Mouse (Mus musculus) heart, adult 9 months (tissue): ENCODE measurements around the gene Il22ra1.
"Not testable (repeated sequence)": the region's sequence is repeated elsewhere in the genome, so short reads cannot be mapped to it uniquely, and the experiment has no call there.

Experiments used
- DNase-seq, 2 experiments: peaks; one replicate each; pipeline ENCODE4 v3.0.0; 2022; ENCODE audit warnings: low spot score in 2 of 2

The Il22ra1 gene

DNA sequence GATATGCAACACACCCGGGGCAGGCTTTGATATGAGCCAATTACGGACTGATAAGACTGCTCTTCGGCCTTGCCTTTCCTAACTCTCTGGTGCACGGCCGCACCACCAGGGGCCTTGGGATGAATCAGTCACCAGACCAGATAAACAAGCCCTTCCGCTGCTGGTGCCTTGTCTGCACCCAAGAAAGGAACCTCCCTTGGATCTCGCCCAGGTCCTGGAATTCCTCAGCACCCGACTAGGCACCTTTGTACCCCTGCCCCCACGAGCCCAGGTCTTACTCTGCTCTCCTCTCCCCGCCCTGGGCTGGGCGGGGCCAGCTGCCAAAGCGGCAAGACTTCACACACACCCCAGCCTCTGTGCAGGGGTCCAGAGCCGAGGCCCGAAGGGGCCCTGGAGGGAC, at the start of gene Il22ra1:
Gene Il22ra1, plus strand, starts transcription at position 356 of the 400 bp plus-strand sequence.
- no peak for DNase-seq

DNA sequence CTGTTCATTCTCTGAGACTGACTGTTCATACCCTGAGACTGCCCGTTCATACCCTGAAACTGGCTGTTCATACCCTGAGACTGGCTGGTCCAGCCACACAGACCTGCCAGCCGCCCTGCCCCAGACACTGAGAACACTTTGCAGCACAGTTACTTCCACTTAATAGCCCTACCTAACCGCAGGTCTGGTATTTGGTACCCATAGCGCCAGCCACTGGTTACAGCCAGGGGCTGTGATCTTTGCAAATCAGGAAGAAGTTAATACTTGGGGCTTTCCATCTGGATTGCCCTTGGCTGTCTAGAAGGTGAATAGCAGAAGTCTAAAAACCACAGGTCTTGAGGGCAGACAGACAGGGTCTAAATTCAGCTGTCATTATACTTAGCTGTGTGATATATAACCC, 48.7 kb upstream of the Il22ra1 start:
- no peak for DNase-seq

DNA sequence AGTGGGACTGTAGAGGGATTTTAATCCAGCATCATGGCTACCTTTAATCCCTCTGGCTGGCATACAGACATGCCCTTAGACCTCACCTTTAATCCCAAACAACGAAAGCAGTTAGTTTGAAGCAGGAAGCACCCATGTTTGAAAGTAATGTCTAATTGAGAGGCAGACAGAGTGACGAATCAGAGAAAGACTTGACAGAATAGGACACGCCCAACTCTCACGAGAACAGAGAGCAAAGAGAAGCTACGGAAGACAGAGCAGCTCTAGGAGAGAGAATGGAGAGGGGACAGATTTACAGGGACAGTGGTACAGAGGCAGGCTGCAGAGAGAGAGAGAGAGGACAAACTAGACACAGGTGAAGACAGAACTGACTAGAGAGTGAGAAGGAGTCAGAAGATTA, 46.2 kb upstream of the Il22ra1 start:
- DNase-seq, result no peak

DNA sequence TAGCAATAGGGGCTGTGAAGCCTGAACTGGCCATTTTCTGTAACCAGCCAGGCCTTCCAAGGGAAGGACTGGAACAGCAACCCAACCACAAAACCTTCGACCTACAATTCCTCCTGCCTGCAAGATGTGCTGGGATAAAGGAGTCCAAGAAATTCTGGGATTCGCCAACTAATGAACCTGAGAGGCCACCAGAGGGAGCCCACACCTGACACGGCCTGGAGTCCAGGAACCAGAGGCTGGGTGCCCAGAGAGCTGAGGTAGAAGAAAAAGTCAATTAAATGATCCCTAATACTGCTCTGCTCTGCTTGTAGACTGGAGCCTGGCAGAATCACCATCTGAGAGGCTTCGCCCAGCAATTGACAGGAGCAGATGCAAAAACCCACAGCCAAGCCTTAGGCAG, 44.4 kb upstream of the Il22ra1 start:
- DNase-seq, result no peak

DNA sequence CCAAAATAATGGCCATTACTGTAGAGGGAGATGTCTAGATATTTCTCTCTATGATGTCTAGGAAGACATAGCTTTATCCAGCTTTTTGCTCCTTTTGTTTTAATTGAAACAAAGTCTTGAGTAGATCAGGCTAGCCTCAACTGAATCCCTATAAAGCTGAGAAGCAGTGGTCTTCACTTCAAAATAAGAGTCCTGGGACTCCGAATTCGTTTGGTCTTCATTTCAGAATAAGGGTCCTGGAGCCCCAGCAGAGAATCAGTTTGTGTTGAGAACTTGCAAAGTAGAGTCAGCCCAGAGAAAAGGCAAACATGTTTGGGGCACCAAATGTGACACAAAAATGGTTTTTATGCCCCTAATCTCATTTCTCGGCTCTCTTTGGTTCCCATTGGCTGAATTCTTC, 43.2 kb upstream of the Il22ra1 start:
- no peak for DNase-seq

DNA sequence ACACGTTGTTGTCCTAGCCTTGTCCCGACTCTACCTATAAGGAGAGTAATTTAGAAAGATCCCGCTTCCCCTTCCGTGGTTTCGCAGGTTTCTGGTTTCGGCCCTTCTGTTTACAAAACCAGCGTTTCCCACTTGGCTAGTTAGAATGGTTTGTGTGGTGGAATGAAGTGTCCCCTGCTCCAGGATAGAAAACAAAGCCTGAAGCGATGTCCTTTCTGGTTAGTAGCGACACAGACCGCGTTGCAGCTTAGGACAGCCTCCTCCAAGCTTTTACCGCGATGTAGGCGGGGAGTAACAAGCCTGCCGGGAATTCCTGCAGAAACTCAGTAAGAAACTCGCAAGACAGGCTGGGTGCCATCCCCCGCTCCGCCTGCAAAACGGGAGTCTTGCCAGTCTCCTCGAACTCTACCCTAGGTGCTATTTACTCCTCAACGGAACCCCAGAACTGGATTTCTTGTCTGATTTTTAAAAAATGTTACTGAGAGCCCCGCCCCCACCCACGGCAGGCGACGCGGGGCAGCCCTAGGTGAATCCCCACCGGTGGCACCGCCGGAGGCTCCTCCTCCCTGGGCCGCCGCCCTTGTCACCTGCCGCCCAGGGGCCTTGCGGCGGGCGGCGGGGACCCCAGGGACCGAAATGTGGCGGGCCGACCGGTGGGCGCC, 41.9 kb upstream of the Il22ra1 start, which contains the start of gene Ifnlr1:
Gene Ifnlr1, plus strand, starts transcription at position 382 of the 662 bp plus-strand sequence.
- peak; percentile 19 to 23 for DNase-seq

DNA sequence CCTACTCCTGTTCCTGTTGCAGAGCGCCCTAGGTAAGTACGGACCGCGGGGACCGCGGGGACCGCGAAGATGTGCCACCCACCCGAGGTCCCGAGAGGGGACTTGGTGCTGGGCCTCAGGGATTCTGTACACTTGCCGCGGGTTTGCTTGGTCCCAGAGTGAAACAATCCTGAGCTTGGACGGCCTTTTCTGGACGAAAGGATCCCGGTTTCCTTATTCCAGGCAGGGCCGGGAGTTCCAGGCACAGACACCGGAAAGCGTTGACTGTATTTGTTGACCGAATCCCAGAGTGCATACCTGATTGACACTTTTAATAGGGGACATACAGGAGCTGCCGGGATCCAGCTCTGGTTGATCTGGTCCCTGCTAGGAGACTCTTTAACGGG, 41.4 kb upstream of the Il22ra1 start:
- no peak for DNase-seq

DNA sequence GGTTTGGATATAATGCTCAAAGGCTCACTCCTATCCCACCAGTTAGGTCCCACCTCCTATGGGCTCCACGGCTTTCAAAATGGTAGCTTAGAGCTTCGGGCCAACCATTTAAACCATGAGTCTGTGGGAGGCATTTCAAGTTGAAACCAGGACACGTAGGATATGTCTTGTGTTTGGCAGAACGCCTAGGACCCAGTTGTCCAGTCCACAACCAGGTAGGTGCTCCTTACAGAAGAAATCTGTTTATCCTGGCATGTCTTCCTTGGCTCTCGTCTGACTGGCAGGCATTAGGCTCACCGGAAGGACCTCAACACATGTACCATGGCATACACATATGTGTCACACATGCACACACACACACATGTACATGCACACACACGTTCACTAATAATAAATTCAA, 38.2 kb upstream of the Il22ra1 start:
- no peak for DNase-seq

DNA sequence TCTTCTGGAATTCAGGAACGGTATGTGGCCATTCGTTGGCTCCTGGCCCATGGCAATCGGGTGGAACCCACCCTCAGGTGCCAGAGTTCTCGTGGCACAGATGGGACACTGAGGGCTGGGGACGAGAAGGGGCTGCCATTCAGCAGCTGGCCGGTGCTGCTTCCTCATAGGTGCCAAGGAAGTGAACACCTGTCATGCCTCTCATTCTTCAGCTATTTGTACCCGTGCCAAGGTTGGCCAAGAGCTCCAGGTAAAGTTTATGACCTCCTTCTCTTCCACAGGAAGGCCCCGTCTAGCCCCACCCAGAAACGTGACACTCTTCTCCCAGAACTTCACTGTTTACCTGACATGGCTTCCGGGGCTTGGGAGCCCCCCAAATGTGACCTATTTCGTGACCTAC, 37.7 kb upstream of the Il22ra1 start:
- DNase-seq, result no peak

DNA sequence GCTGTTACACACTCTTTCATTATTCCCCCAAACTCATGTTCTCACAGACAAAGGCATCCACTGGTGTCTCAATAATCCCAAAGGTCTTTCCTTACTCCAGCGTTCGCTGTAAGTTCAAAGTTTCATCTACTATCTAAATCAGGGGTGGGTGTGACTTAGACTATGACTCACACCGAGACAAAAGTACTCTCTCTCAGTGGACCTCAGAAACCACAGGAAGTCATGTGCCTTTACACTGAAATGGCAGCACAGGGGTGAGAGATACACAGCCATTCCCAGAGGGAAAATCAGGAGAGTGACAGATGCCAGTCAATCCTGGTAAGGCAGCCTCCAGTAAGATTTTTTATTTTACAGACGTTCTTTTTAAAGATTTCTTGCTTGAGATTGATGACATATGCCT, 35.1 kb upstream of the Il22ra1 start:
- DNase-seq, result no peak

DNA sequence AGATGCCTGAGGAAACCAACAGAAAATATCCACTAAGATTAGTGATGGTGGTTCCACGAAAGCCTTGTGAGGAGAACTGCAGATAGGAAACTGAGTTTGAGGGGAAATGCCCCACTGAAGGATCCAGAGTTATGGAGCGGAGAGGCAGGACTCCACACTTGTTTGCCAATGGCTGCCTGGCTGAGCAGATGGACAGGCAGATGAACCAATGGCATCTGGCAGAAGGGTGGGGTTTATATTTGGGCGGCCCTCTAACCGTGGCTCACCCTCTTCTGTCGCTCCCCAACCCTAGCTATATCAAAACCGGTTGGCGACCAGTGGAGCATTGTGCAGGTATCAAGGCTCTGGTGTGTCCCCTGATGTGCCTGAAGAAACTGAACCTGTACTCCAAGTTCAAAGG, 29.5 kb upstream of the Il22ra1 start:
- DNase-seq, result no peak

DNA sequence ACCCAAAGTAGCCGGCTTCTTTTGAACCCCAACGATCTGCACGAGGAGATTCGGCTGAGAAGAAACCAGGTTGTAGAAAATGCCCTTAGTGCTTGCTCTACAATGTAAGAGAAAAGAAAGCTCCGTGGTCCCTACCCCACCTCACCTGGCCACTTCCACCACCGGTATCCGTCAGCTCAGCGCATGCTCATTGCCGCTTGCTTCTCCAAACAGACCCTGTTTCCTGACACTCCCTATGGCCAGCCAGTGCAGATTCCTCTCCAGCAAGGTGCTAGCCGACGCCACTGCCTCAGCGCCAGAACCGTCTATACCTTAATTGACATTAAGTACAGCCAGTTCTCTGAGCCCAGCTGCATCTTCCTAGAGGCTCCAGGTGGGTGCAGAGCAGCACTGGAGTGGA, 24.5 kb upstream of the Il22ra1 start:
- no peak for DNase-seq

DNA sequence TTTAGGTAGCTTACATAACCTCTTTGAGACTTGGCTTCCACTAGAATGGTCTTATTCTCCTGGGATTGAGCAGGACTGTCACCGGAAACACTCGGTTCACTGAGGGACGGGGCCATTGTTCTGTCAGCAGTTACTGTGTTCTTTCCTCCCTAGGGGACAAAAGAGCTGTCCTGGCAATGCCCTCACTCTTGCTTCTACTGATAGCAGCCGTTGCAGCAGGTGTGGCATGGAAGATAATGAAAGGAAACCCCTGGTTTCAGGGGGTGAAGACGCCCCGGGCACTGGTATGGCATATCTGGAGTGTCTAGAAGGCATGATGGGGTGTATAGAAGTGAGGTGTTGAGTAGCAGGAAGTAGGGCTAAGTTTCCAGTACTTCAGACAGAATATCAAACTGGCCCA, 24.0 kb upstream of the Il22ra1 start:
- peak; percentile 54 to 75 for DNase-seq

DNA sequence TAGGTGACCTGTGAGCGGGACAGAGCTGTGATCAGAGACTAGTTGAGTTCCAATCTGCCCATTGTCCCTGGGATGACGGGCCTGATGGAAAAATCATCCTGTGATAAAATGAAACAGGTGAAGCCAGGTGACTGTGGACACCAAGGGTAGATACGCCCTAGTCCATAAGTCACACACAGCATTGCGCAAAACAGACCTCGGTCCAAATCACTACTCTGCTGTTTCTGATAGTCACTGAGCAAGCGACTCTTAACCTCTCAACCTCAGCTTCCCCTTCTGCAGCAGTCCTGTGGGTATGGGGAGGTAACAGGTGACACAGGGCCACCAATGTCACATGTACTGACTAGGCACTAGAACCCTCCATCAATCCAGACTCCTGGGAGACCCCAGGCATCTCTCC, 21.9 kb upstream of the Il22ra1 start:
- DNase-seq, result no peak

DNA sequence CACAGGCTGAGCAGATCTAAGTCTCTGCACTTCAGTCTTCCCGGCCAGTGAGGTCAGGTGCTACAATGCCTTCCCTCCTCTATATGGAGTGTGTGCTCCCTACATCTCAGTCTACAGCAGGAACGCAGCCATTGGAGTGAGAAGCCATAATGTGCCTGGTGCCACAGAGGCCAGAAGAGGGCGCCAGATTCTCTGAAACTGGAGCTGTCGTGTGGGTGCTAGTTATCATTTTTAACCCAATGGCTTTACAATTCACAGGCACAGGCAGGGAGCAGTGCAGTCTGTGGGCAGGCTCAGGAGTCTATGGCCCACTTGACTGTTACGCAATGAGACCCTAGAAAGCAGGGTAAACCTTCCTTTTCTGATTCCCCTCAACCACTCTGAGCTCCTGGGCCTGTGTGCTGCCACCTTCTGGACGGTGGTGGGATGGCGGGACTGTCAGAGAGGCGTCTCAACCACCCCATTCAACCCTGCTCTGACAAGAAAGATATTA, 18.9 kb upstream of the Il22ra1 start:
- peak; percentile 49 to 65 for DNase-seq

DNA sequence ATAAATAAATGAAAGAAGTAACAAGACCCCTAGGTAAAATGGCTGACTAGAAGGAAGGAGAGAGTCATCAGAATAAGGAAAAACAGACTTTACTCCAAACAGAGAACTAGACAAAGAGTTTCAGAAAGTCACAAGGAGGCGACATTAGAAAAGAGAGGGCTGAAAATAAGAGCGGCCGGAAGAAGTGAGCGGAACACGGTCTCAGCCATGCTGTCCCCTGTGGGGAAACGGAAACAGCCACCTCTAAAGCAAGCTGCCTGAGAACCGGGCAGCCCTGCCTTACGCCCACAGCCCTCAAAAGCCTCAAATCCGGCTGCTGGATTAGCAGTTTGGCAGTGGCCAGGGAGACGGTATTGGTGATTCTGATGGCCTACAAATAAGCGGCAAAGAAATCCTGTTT, 18.4 kb upstream of the Il22ra1 start:
- no peak for DNase-seq

DNA sequence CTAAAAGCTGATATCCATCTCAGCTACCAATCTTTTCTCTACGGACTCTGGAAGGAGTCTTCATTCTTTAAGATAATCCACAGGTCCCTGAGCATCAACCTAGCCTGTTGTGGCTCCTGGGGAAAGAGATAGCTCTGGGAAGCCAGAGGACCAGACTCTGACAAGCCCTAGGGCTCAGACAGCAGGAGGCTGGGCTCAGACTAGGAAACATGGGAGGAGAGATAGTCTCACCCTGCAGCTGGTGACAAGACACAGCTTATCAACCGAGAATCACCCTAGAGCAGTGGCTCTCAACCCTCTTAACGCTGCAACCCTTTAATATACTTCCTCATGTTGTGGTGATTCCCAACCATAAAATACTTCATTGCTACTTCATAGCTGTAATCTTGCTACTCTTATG, 17.6 kb upstream of the Il22ra1 start:
- DNase-seq, result no peak

DNA sequence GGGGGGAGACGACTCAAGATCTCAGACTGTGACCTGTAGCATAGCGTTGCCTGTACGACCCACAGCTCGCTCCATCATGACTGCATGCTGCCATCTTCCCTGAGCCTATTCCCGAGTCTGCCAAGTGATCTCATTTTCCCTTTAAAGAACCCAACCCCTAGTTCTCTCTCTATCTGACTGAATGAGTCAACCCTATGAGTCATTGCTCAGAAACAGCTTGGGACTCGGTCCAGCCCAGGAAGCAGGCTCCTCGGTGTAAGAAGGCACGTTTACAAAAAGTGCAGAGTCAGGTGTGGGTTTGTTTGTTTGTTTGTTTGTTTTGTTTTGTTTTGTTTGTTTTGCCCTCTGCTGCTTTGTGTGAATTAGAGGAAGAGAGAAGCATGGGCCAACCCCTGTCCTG, 13.2 kb upstream of the Il22ra1 start:
- DNase-seq, result no peak

DNA sequence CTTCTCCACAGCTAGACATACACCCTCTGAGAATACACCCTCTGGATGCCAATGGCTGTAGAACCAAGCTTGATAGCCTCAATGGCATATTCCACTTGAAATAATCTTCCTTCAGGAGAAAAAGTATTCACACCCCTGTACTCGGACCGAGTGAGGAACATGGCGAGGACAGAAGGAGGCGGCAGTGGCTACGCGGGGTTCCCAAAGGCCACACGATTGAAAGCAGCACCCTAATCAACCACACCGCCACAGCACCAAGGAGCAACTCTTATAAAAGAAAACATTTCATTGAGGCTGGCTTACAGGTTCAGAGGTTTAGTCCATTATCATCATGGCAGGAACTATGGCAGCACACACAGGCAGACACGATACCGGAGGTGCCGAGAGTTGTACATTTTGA, 11.5 kb upstream of the Il22ra1 start:
- DNase-seq, result not testable (repeated sequence)

DNA sequence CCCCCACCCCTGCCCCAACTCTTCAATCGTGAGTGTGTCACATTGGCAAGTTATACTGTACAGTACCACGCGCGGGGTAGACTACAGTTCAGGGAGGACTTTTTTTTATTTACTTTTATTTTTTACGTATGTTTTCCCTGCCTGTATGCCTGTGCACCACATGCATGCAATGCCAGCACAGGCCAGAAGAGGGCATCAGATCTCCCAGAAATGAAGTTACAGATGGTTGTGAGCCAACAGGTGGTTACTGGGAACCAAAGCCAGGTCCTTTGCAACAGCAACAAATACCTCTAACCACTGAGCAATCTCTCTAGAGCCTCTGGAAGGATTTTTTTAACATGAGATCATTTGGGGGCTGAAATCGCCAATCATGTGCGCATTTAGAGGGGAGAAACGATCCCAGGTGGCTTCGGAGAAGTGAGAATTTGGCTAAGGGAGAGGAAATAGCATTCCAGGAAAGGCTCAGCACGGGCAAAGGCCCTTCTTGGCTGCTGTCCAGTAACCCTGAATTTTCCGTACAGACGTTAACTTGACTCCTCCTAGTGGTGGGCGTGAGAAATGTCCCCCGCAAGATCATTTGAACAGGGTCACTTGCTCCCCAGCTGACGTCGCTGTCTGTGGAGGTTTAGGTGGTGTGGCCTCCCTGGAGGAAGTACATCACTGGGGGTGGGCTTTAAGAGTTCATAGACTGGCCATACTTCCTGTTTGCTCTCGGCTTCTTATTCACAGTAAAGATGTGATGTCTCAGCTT, 5.3 kb upstream of the Il22ra1 start:
- DNase-seq, result no peak

DNA sequence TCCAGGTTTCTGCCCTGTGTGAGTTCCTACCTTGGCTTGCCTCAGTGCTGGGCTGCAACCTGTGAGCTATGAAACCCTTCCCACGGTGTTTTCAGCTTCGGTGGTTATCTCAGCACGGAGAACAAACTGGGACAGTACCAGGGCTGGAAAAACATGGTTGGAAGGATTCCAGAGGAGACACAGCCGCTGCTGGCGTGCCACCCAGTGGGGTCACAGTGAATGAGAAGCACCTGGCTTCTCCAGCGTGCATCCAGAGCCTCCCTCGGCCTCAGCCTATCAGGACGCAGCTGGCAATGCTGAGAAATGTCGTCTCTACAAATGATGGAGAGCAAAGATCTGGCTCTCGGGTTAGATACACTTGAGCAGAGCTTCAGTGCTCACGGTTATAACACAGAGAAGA, 1.6 kb upstream of the Il22ra1 start:
- peak; percentile 22 to 33 for DNase-seq

DNA sequence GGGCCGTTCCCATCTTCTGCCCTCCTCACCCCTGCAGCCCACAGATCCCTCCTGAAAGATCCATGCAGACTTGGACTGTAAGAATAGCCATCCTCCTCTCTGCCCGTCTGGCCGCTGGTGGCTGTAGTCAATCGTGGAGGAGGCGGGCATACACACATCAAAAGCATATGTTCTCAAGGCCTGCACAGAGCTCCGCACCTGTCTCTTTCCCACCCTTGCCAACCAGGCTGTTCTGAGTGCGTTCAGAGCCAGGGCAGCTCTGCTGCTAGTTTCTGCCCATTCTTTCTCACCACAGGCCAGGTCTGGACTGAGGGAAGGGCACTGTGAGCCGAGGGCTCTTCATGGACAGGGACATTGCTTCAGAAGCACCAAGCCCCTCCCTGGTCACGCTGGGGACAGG, 2.2 kb downstream of the Il22ra1 start:
- no peak for DNase-seq

DNA sequence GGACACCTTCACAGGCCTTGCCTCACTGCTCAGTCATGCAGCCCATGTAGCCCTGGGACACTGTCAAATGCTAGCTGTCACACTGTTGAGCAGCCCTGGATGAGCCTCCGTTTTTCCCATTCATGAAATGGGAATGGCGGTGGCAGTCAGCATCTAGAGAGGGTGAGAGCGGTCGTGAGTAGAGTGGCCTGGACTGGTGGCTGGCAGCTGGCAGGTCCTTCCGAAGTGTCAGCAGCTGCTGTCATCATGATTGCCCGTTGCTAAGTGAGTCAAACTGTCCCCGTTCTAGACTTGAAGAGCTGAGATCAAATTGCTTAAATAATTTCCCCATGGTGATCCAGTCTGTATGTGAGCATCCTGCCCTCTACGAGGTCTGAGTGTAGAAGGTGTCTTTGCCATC, 3.0 kb downstream of the Il22ra1 start:
- DNase-seq, result no peak
